ENCODE assay signal across 9 mouse cellular contexts in genomic region chr11:120223586-120224487, GRCm38 (mm10). TPM values are rescaled to one million over a fixed set of nuclear protein-coding genes. Genes with fewer than 3 reads are reported as not detected.
DNase-seq lines count a peak whose midpoint lies in the region; ATAC-seq and TF ChIP-seq lines count a peak whose summit lies in the region.
"Had no signal": no experiment of that assay in that cellular context is flagged by ENCODE, and none has a peak within 500 bp of the region (broad histone marks: within the 10 kb centered on the region; RNA-seq: fewer than 3 reads in every experiment).

No protein-coding gene starts in this region.

- no peak overlapping the region for H3K4me3 ChIP-seq in gastrocnemius, adult 2 months
- no peak overlapping the region for H3K4me3 ChIP-seq in heart, postnatal 0 days (ENCODE audit: low read depth, low read length)
- no peak overlapping the region for H3K4me3 ChIP-seq in midbrain, embryonic 13.5 days (replicated peaks)
- H3K4me3 ChIP-seq: liver, embryonic 15.5 days had no signal

- H3K9me3 ChIP-seq in heart, postnatal 0 days (replicated peaks; ENCODE audit: control insufficient read depth, low read length): no peaks in the 10 kb centered on the region
- no peaks in the 10 kb centered on the region for H3K9me3 ChIP-seq in midbrain, embryonic 13.5 days
- H3K9me3 ChIP-seq: liver, embryonic 15.5 days had no signal

- no peak for TF ChIP-seq EP300 in heart, postnatal 0 days (IDR thresholded peaks at IDR 0.05; ENCODE audit: low read depth)

- no peak; the same call in 1 of the 2 replicates for ATAC-seq in heart, postnatal 0 days (ENCODE audit: insufficient read depth, low read depth)
- peak; percentile 55 for ATAC-seq in midbrain, embryonic 13.5 days

- peaks cover 70% of the 10 kb centered on the region for H3K4me1 ChIP-seq in heart, postnatal 0 days (ENCODE audit: control insufficient read depth, insufficient read depth)
- peaks cover 76% of the 10 kb centered on the region for H3K4me1 ChIP-seq in midbrain, embryonic 13.5 days (replicated peaks)

- no peak for TF ChIP-seq CTCF in gastrocnemius, adult 2 months (IDR thresholded peaks at IDR 0.05)
- TF ChIP-seq CTCF in heart, postnatal 0 days (IDR thresholded peaks at IDR 0.05; ENCODE audit: low read depth): no peak

- no peak overlapping the region for H3K9ac ChIP-seq in heart, postnatal 0 days (replicated peaks; ENCODE audit: low read depth, low read length)
- H3K9ac ChIP-seq in midbrain, embryonic 13.5 days (replicated peaks): peak overlapping the region; percentile 73
- H3K9ac ChIP-seq: liver, embryonic 15.5 days had no signal

- no peak overlapping the region for H3K4me2 ChIP-seq in heart, postnatal 0 days (ENCODE audit: low read depth, low read length)
- 0 out of 2 replicates have a peak overlapping the region, but pooled peaks have one; percentile 21 for H3K4me2 ChIP-seq in midbrain, embryonic 13.5 days (replicated peaks)

- H3K27ac ChIP-seq in gastrocnemius, adult 2 months: peak overlapping the region; percentile 77
- H3K27ac ChIP-seq in heart, postnatal 0 days (ENCODE audit: low read depth): 0 out of 2 replicates have a peak overlapping the region, but pooled peaks have one; percentile 72
- peak overlapping the region; percentile 75 for H3K27ac ChIP-seq in midbrain, embryonic 13.5 days
- H3K27ac ChIP-seq: liver, embryonic 15.5 days had no signal

- intact Hi-C loops in gastrocnemius, adult 2 months (cut with DNase I): no loop called here
- intact Hi-C loops in gastrocnemius, postnatal 36 days (cut with DNase I): no loop called here

- DNase-seq in gastrocnemius, adult 2 months: no peak
- no peak for DNase-seq in gastrocnemius, postnatal 36 days
- DNase-seq in embryo, embryonic 11 days: peak; percentile 76
- no peak for DNase-seq in heart, postnatal 0 days (ENCODE audit: low spot score)
- DNase-seq in kidney, postnatal 36 days: peak; percentile 66 to 74
- no peak for DNase-seq in thymus, postnatal 4 days
- DNase-seq in ovary, postnatal 10 days (ENCODE audit: low spot score): no peak

- WGBS in heart, postnatal 0 days: 64% methylated on average over 19 of the region's 19 CpGs
- WGBS in midbrain, embryonic 13.5 days: 33% methylated on average over 19 of the region's 19 CpGs

- H3K27me3 ChIP-seq in heart, postnatal 0 days (ENCODE audit: control insufficient read depth, insufficient read depth, low read length): no peaks in the 10 kb centered on the region
- H3K27me3 ChIP-seq in midbrain, embryonic 13.5 days: no peaks in the 10 kb centered on the region

- no peaks in the 10 kb centered on the region for H3K36me3 ChIP-seq in heart, postnatal 0 days (replicated peaks; ENCODE audit: control insufficient read depth, insufficient read depth, low read length)
- H3K36me3 ChIP-seq in midbrain, embryonic 13.5 days: no peaks in the 10 kb centered on the region
- H3K36me3 ChIP-seq: liver, embryonic 15.5 days had no signal

RNA-seq across cellular contexts. Expression of gene Bahcc1, which starts 8.9 kb away (rescaled TPM):
- total RNA-seq in gastrocnemius, adult 2 months (2021): 1 to 10 TPM; 3.5 to 5.3 TPM
- total RNA-seq in gastrocnemius, postnatal 36 days (2021): 1 to 10 TPM; 2.3 to 4.1 TPM
- total RNA-seq in heart, postnatal 0 days (2014; rRNA removed; ENCODE audit: low replicate concordance): 12.2 and 13.1 TPM in 2 replicates
- 2.8 and 3.5 TPM in 2 replicates for polyA plus RNA-seq in heart, postnatal 0 days (2015; fragmentation: Nextera tagmentation; extraction: Ambion mirVana)
- 17.4 and 19.5 TPM in 2 replicates for polyA plus RNA-seq in midbrain, embryonic 13.5 days (2015; fragmentation: Nextera tagmentation; extraction: Ambion mirVana)

Comparison
In these comparisons a context has a peak if more than half of its experiments do, and no peak if none do; other contexts are left out.
1. DNase-seq: peak in embryo, embryonic 11 days (single experiment) and kidney, postnatal 36 days (2 of 2); none in gastrocnemius, adult 2 months (single experiment), gastrocnemius, postnatal 36 days (0 of 2), heart, postnatal 0 days (single experiment), thymus, postnatal 4 days (single experiment) and ovary, postnatal 10 days (single experiment).
2. Peak in every context shown above with its lines, with median percentiles within 50 percentile points of each other: H3K27ac ChIP-seq.